Mouse (Mus musculus): ENCODE measurements at regions not wholly inside any gene's neighbourhood (a gene's known extent, or its start where the extent isn't known, plus 50 kb on each side); places are given as distances from the start of the nearest gene placed in this dataset.

GRCm38 (mm10) chr10:72581311-72581710 lies 73.3 kb upstream of the Zwint start:
- Histone ChIP-seq H3K4me1 (0 out of 2 replicates have a peak, but pooled peaks cover 3% of the 10 kb centered on the region), H3K4me3 (no peak overlapping the region), H3K9me3 (replicated peaks) (no peaks in the 10 kb centered on the region), H3K27ac (no peak overlapping the region), H3K27me3 (ENCODE audit: low read depth, poor library complexity, severe bottlenecking) (no peaks in the 10 kb centered on the region), H3K36me3 (no peaks in the 10 kb centered on the region)
- WGBS = 80% methylated on average over 4 of the region's 4 CpGs
- DNase-seq (ENCODE audit: low spot score) = no peak

- H3K4me3 ChIP-seq = no peak overlapping the region
- DNase-seq (ENCODE audit: low spot score) = no peak
- H3K27me3 ChIP-seq (ENCODE audit: low read depth, poor library complexity, severe bottlenecking) = no peaks in the 10 kb centered on the region
- H3K4me1 ChIP-seq = no peaks in the 10 kb centered on the region
- no peaks in the 10 kb centered on the region for H3K36me3 ChIP-seq
- H3K27ac ChIP-seq = no peak overlapping the region
- 80% methylated on average over 4 of the region's 4 CpGs for WGBS
- no peaks in the 10 kb centered on the region for H3K9me3 ChIP-seq (replicated peaks)
These were observed 66.1 kb upstream of the Zwint start for GRCm38 (mm10) chr10:72588561-72588960.

DNA sequence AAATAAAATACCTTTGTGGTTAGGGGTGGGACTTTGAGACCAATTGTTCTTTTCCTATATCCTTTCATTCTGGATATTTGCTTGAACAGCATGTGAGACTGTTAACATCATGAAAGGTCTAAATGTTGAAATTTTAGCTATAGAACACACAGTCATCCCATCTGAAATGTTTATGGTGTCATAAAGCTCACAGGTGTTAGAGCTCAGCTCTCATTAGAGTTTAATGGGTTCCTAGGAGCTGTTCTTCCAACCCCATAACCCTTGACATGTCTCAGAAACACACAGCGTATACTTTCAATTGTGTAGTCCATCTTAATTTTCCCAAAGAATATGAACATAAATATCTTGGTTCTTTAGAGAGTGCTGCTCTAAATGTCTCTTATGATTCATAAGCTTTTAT lies 61.6 kb upstream of the Zwint start:
- Histone ChIP-seq H3K4me3 (no peak overlapping the region), H3K4me1 (no peaks in the 10 kb centered on the region), H3K9me3 (replicated peaks) (no peaks in the 10 kb centered on the region), H3K27ac (no peak overlapping the region), H3K27me3 (ENCODE audit: low read depth, poor library complexity, severe bottlenecking) (no peaks in the 10 kb centered on the region), H3K36me3 (no peaks in the 10 kb centered on the region)
- 78% methylated on average over 1 of the region's 1 CpGs for WGBS
- DNase-seq (ENCODE audit: low spot score) = no peak
